ENCODE assay signal across 13 mouse cellular contexts in the genomic region with DNA sequence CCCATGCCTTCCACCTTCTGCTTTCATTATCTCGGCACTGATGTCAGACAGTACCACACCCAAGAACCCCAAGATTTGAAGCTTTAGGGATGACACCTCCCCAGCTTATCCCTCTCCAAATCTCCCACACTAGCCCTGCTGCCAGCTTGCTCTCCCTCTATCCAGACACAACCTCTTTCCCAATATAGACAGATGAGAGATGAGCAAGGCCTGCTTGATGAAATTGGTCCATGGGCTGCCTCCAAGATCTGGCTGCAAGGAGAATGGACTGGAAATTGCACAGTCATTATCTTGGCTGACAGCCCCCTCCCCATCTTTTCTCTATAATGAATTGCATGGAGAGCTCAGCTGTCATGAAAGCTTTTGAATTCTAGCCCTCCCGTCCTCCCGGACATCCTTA.
DNase-seq lines count a peak whose midpoint lies in the region; ATAC-seq lines count a peak whose summit lies in the region.
"Had no signal": no experiment of that assay in that cellular context is flagged by ENCODE, and none has a peak within 500 bp of the region (broad histone marks: within the 10 kb centered on the region; RNA-seq: fewer than 3 reads in every experiment).

No protein-coding gene starts in this region.

- no peak overlapping the region for H3K4me3 ChIP-seq in hindbrain, embryonic 14.5 days (replicated peaks; ENCODE audit: low read length)
- H3K4me3 ChIP-seq: heart, adult 2 months; neural tube, embryonic 12.5 days; stomach, embryonic 15.5 days had no signal

- H3K4me1 ChIP-seq in hindbrain, embryonic 14.5 days (replicated peaks; ENCODE audit: control insufficient read depth, insufficient read depth, low read length) = 0 out of 2 replicates have a peak, but pooled peaks cover 3% of the 10 kb centered on the region
- H3K4me1 ChIP-seq: neural tube, embryonic 12.5 days; stomach, embryonic 15.5 days had no signal

- H3K27ac ChIP-seq in hindbrain, embryonic 14.5 days = peak overlapping the region; percentile 26; the same call in 1 of the 2 replicates
- H3K27ac ChIP-seq: heart, adult 2 months; liver, embryonic 14.5 days; neural tube, embryonic 12.5 days; stomach, embryonic 15.5 days had no signal

- H3K27me3 ChIP-seq in hindbrain, embryonic 14.5 days (ENCODE audit: control insufficient read depth, insufficient read depth, low read length) = no peaks in the 10 kb centered on the region
- H3K27me3 ChIP-seq: neural tube, embryonic 12.5 days; stomach, embryonic 15.5 days had no signal

- WGBS in hindbrain, embryonic 14.5 days = 49% methylated on average over 3 of the region's 3 CpGs

- intact Hi-C loops in left cerebral cortex, postnatal 4 days (cut with DNase I) = no loop called here

- no peak for ATAC-seq in hindbrain, embryonic 14.5 days (ENCODE audit: low FRiP score)

- no peak overlapping the region for H3K4me2 ChIP-seq in hindbrain, embryonic 14.5 days (replicated peaks)
- H3K4me2 ChIP-seq: neural tube, embryonic 12.5 days; stomach, embryonic 15.5 days had no signal

- DNase-seq in left cerebral cortex, adult 11 months (ENCODE audit: low spot score) = peak; percentile 37
- no peak for DNase-seq in left cerebral cortex, postnatal 4 days
- DNase-seq in hindbrain, embryonic 14.5 days (ENCODE audit: low spot score) = no peak
- peak; percentile 30 to 59 for DNase-seq in left cerebral cortex, adult 9 months (ENCODE audit: low spot score in 2 of 2)
- DNase-seq in right cerebral cortex, postnatal 36 days (ENCODE audit: low spot score in 2 of 2) = peak; percentile 11 to 44
- DNase-seq in ovary, adult 18-20 months (ENCODE audit: low spot score) = no peak
- no peak for DNase-seq in testis, postnatal 10 days (ENCODE audit: low spot score)
- DNase-seq in urinary bladder, postnatal 10 days (ENCODE audit: low spot score) = no peak
- DNase-seq: adrenal gland, postnatal 14 days; heart, adult 2 months had no signal

- H3K9me3 ChIP-seq in hindbrain, embryonic 14.5 days (ENCODE audit: control insufficient read depth, low read length) = no peaks in the 10 kb centered on the region
- H3K9me3 ChIP-seq: neural tube, embryonic 12.5 days; stomach, embryonic 15.5 days had no signal

- H3K36me3 ChIP-seq in hindbrain, embryonic 14.5 days (replicated peaks; ENCODE audit: control insufficient read depth, insufficient read depth) = no peaks in the 10 kb centered on the region
- H3K36me3 ChIP-seq: neural tube, embryonic 12.5 days; stomach, embryonic 15.5 days had no signal

- H3K9ac ChIP-seq in hindbrain, embryonic 14.5 days = no peak overlapping the region
- H3K9ac ChIP-seq: liver, embryonic 14.5 days; neural tube, embryonic 12.5 days; stomach, embryonic 15.5 days had no signal

Comparison
In these comparisons a context has a peak if more than half of its experiments do, and no peak if none do; other contexts are left out.
1. DNase-seq: peak in left cerebral cortex, adult 11 months (single experiment), left cerebral cortex, adult 9 months (2 of 2) and right cerebral cortex, postnatal 36 days (2 of 2); none in left cerebral cortex, postnatal 4 days (single experiment), hindbrain, embryonic 14.5 days (single experiment), ovary, adult 18-20 months (single experiment), testis, postnatal 10 days (single experiment) and urinary bladder, postnatal 10 days (single experiment).